Mouse (Mus musculus) MEL (cell line): ENCODE results near the gene Adgrg2. TPM values are rescaled to one million over a fixed set of nuclear protein-coding genes. Genes with fewer than 3 reads are reported as not detected.

Experiments
- DNase-seq: peaks from one replicate; pipeline ENCODE4 v3.0.0; 2011; ENCODE audit warnings: low read depth, low spot score
- H3K27ac ChIP-seq: 2 replicates; pipeline ENCODE4 v1.5.1; 2012; ENCODE audit warnings: low read depth, mild to moderate bottlenecking, control low read depth, low read length, moderate library complexity; ENCODE audit not compliant: control insufficient read depth
- H3K27me3 ChIP-seq, 2 experiments: fragments of 150-350 bp in 1 of 2; sonication (generic) in 1 of 2; 2 replicates each; pipeline ENCODE4 v1.6.1; 2012; ENCODE audit warnings: low read length in 2 of 2, mild to moderate bottlenecking in 2 of 2, improper control_type of control experiment in 1 of 2, moderate library complexity in 1 of 2; ENCODE audit not compliant: insufficient read depth in 2 of 2, control insufficient read depth in 1 of 2
- H3K36me3 ChIP-seq, 2 experiments: 2 replicates each; pipeline ENCODE4 v1.6.1; 2012 to 2014; ENCODE audit warnings: low read length in 2 of 2, improper control_type of control experiment in 1 of 2, inconsistent platforms in 1 of 2, mild to moderate bottlenecking in 1 of 2; ENCODE audit not compliant: insufficient read depth in 2 of 2, control insufficient read depth in 1 of 2
- H3K4me1 ChIP-seq, 2 experiments: fragments of 150-350 bp in 1 of 2; sonication (generic) in 1 of 2; 2 replicates each; pipeline ENCODE4 v1.6.1; 2012; ENCODE audit warnings: low read length in 2 of 2, improper control_type of control experiment in 1 of 2, mild to moderate bottlenecking in 1 of 2; ENCODE audit not compliant: insufficient read depth in 2 of 2, control insufficient read depth in 1 of 2
- H3K4me3 ChIP-seq, 2 experiments: fragments of 150-350 bp in 1 of 2; sonication (generic) in 1 of 2; 2 replicates each; pipeline ENCODE4 v1.5.1; 2012; ENCODE audit warnings: low read depth in 2 of 2, low read length in 2 of 2, mild to moderate bottlenecking in 2 of 2, moderate library complexity in 2 of 2, control low read depth in 1 of 2, improper control_type of control experiment in 1 of 2; ENCODE audit not compliant: control insufficient read depth in 1 of 2, insufficient read depth in 1 of 2
- H3K79me2 ChIP-seq: 2 replicates; pipeline ENCODE4 v1.6.1; 2012; ENCODE audit warnings: mild to moderate bottlenecking, low read length, moderate library complexity; ENCODE audit not compliant: control insufficient read depth, poor library complexity, insufficient read depth
- H3K9ac ChIP-seq: 2 replicates; pipeline ENCODE4 v1.6.1; 2012; ENCODE audit warnings: low read depth, mild to moderate bottlenecking, control low read depth, low read length, moderate library complexity; ENCODE audit not compliant: control insufficient read depth, poor library complexity, severe bottlenecking
- H3K9me3 ChIP-seq: fragments of 150-350 bp; sonication (generic); replicated peaks from 2 replicates; pipeline ENCODE4 v1.6.1; 2012; ENCODE audit warnings: mild to moderate bottlenecking, low read length, improper control_type of control experiment, moderate library complexity; ENCODE audit not compliant: insufficient read depth
- CHD1 ChIP-seq: IDR thresholded peaks from 2 replicates; pipeline ENCODE4 v1.6.1; 2012; ENCODE audit warnings: low read depth, mild to moderate bottlenecking, inconsistent platforms, low read length, improper control_type of control experiment
- CTCF ChIP-seq, 3 experiments: IDR thresholded peaks in 2 of 3; conservative IDR thresholded peaks in 1 of 3; 2 replicates each; pipeline ENCODE4 v1.5.1; 2011 to 2012; ENCODE audit warnings: low read length in 3 of 3, low read depth in 2 of 3, mild to moderate bottlenecking in 2 of 3, improper control_type of control experiment in 1 of 3, inconsistent platforms in 1 of 3, mixed read lengths in 1 of 3, moderate library complexity in 1 of 3; ENCODE audit not compliant: control insufficient read depth in 1 of 3, insufficient read depth in 1 of 3, poor library complexity in 1 of 3, severe bottlenecking in 1 of 3
- EP300 ChIP-seq, 2 experiments: IDR thresholded peaks; 2 replicates each; pipeline ENCODE4 v1.6.1; 2011; ENCODE audit warnings: improper control_type of control experiment in 2 of 2, low read length in 2 of 2, low read depth in 1 of 2, mild to moderate bottlenecking in 1 of 2
- GATA1 ChIP-seq: IDR thresholded peaks from 2 replicates; pipeline ENCODE4 v1.6.1; 2011; ENCODE audit warnings: low read depth, low read length, improper control_type of control experiment
- HCFC1 ChIP-seq: IDR thresholded peaks from 2 replicates; pipeline ENCODE4 v1.6.1; 2012; ENCODE audit warnings: low read depth, mild to moderate bottlenecking, inconsistent platforms, low read length, improper control_type of control experiment, moderate library complexity
- KAT2A ChIP-seq: conservative IDR thresholded peaks from 2 replicates; pipeline ENCODE4 v1.6.1; 2012; ENCODE audit warnings: low read depth, low read length, improper control_type of control experiment, inconsistent platforms
- MAFK ChIP-seq: IDR thresholded peaks from 2 replicates; pipeline ENCODE4 v1.6.1; 2011; ENCODE audit warnings: low read depth, mild to moderate bottlenecking, low read length, improper control_type of control experiment, borderline replicate concordance
- MAX ChIP-seq: IDR thresholded peaks from 2 replicates; pipeline ENCODE4 v1.6.1; 2011; ENCODE audit warnings: low read length, improper control_type of control experiment
- MYB ChIP-seq: IDR thresholded peaks from 2 replicates; pipeline ENCODE4 v1.6.1; 2011; ENCODE audit warnings: mild to moderate bottlenecking, low read depth, low read length, improper control_type of control experiment
- NELFE ChIP-seq: IDR thresholded peaks from 2 replicates; pipeline ENCODE4 v1.6.1; 2011; ENCODE audit warnings: low read depth, low read length, improper control_type of control experiment
- NRF1 ChIP-seq: IDR thresholded peaks from 2 replicates; pipeline ENCODE4 v1.6.1; 2014; ENCODE audit warnings: low read depth, mild to moderate bottlenecking, inconsistent platforms, low read length, improper control_type of control experiment, moderate library complexity; ENCODE audit not compliant: poor library complexity, insufficient read depth, severe bottlenecking
- POLR2AphosphoS2 ChIP-seq: IDR thresholded peaks from 2 replicates; pipeline ENCODE4 v1.6.1; 2011; ENCODE audit warnings: low read length, improper control_type of control experiment
- RAD21 ChIP-seq: IDR thresholded peaks from 2 replicates; pipeline ENCODE4 v1.6.1; 2011; ENCODE audit warnings: mild to moderate bottlenecking, low read depth, low read length, improper control_type of control experiment
- RCOR1 ChIP-seq: IDR thresholded peaks from 2 replicates; pipeline ENCODE4 v1.6.1; 2012; ENCODE audit warnings: low read depth, mild to moderate bottlenecking, inconsistent platforms, low read length, improper control_type of control experiment
- SMC3 ChIP-seq: IDR thresholded peaks from 2 replicates; pipeline ENCODE4 v1.6.1; 2011; ENCODE audit warnings: low read depth, low read length, improper control_type of control experiment
- TAL1 ChIP-seq: IDR thresholded peaks from 2 replicates; pipeline ENCODE4 v1.6.1; 2012; ENCODE audit warnings: mild to moderate bottlenecking, inconsistent platforms, low read length, moderate library complexity, mixed read lengths
- TBP ChIP-seq: IDR thresholded peaks from 2 replicates; pipeline ENCODE4 v1.8.0; 2011; ENCODE audit warnings: low read depth, low read length, improper control_type of control experiment
- UBTF ChIP-seq: IDR thresholded peaks from 2 replicates; pipeline ENCODE4 v1.6.1; 2012; ENCODE audit warnings: low read depth, mild to moderate bottlenecking, inconsistent platforms, low read length, improper control_type of control experiment, moderate library complexity, borderline replicate concordance; ENCODE audit not compliant: insufficient read depth
- USF1 ChIP-seq: IDR thresholded peaks from 2 replicates; pipeline ENCODE4 v1.6.1; 2014; ENCODE audit warnings: low read depth, mild to moderate bottlenecking, inconsistent platforms, low read length, improper control_type of control experiment, moderate library complexity
- ZC3H11A ChIP-seq: IDR thresholded peaks from 2 replicates; pipeline ENCODE4 v1.6.1; 2012; ENCODE audit warnings: low read depth, mild to moderate bottlenecking, inconsistent platforms, low read length, improper control_type of control experiment
- ZKSCAN1 ChIP-seq: IDR thresholded peaks from 2 replicates; pipeline ENCODE4 v1.6.1; 2012; ENCODE audit warnings: low read depth, mild to moderate bottlenecking, inconsistent platforms, low read length, improper control_type of control experiment, moderate library complexity
- ZNF384 ChIP-seq: IDR thresholded peaks from 2 replicates; pipeline ENCODE4 v1.6.1; 2012; ENCODE audit warnings: low read depth, mild to moderate bottlenecking, inconsistent platforms, low read length, improper control_type of control experiment
- polyA plus RNA-seq, 2 experiments: library from polyadenylated mRNA; stranded (reverse) in 1 of 2; unstranded in 1 of 2; fragments of >175 nt in 1 of 2; fragments of >200 nt in 1 of 2; gene quantifications; 2 replicates each; pipeline versions ENCODE4 v1.2.1 to v1.2.4; 2012; ENCODE audit warnings: low replicate concordance in 2 of 2, low read depth in 1 of 2; ENCODE audit not compliant: insufficient read length in 2 of 2, insufficient read depth in 1 of 2, missing spikeins in 1 of 2
- total RNA-seq: library from RNA; depleted of rRNA; stranded (reverse); fragments of 300-350 nt; gene quantifications from 2 replicates; pipeline ENCODE4 v1.2.3, GENCODE M21; 2012

The Adgrg2 gene
- total and polyA plus RNA-seq, 3 experiments, result not detected

GRCm38 (mm10) chrX:160449363-160449762 lies 58.9 kb downstream of the Adgrg2 start:
- H3K27me3 ChIP-seq, result peaks cover 0 to 2% of the 10 kb centered on the region in 2 experiments; a peak in 2 of 4 replicates
- H3K36me3 ChIP-seq, result no peaks in the 10 kb centered on the region
- TF ChIP-seq SMC3 (peak; percentile 73), CHD1 (no peak), ZC3H11A (peak; percentile 54), RCOR1 (no peak), GATA1 (no peak), CTCF (IDR thresholded peaks at IDR 0.05 in 2 of 3, conservative IDR thresholded peaks at IDR 0.05 in 1 of 3; ENCODE audit: control insufficient read depth in 1 of 3, insufficient read depth in 1 of 3, low read depth in 2 of 3, low read length in 3 of 3, poor library complexity in 1 of 3, severe bottlenecking in 1 of 3) (peak in 2 of 3 experiments; percentile 30 to 64; a peak in 3 of 6 replicates), RAD21 (peak; percentile 72), TAL1 (no peak), ZNF384 (no peak), POLR2AphosphoS2 (no peak)
- H3K9me3 ChIP-seq, result no peaks in the 10 kb centered on the region
- DNase-seq, result peak; percentile 34
- H3K4me3 ChIP-seq, result no peak overlapping the region
- no peaks in the 10 kb centered on the region for H3K79me2 ChIP-seq
- no peak overlapping the region for H3K9ac ChIP-seq
- H3K27ac ChIP-seq, result no peak overlapping the region
- H3K4me1 ChIP-seq, result no peaks in the 10 kb centered on the region

- Histone ChIP-seq H3K27ac (no peak overlapping the region), H3K79me2 (no peaks in the 10 kb centered on the region), H3K36me3 (no peaks in the 10 kb centered on the region), H3K4me1 (no peaks in the 10 kb centered on the region), H3K4me3 (no peak overlapping the region), H3K9me3 (no peaks in the 10 kb centered on the region), H3K27me3 (peaks cover 0 to 4% of the 10 kb centered on the region in 2 experiments; a peak in 2 of 4 replicates), H3K9ac (no peak overlapping the region)
- peak; percentile 23 for DNase-seq
- TF ChIP-seq NELFE (no peak), KAT2A (no peak), RAD21 (peak; percentile 42), MAX (peak; percentile 55), HCFC1 (no peak), UBTF (no peak), NRF1 (no peak), ZKSCAN1 (no peak), MAFK (no peak), GATA1 (no peak), ZNF384 (no peak), USF1 (peak; percentile 60; the same call in 1 of the 2 replicates), MYB (no peak), CTCF (IDR thresholded peaks at IDR 0.05 in 2 of 3, conservative IDR thresholded peaks at IDR 0.05 in 1 of 3; ENCODE audit: control insufficient read depth in 1 of 3, insufficient read depth in 1 of 3, low read depth in 2 of 3, low read length in 3 of 3, poor library complexity in 1 of 3, severe bottlenecking in 1 of 3) (peak in 2 of 3 experiments; percentile 17 to 46; a peak in 3 of 6 replicates), SMC3 (peak; percentile 43), EP300 (IDR thresholded peaks at IDR 0.05; ENCODE audit: low read depth in 1 of 2, low read length in 2 of 2) (no peak), TBP (no peak)
Measured at GRCm38 (mm10) chrX:160455686-160456085, 65.2 kb downstream of the Adgrg2 start.
